ENCODE assay signal across 35 mouse cellular contexts in genomic region chr12:111923117-111923516, GRCm38 (mm10). TPM values are rescaled to one million over a fixed set of nuclear protein-coding genes. Genes with fewer than 3 reads are reported as not detected.
DNase-seq lines count a peak whose midpoint lies in the region; ATAC-seq and TF ChIP-seq lines count a peak whose summit lies in the region.
"Had no signal": no experiment of that assay in that cellular context is flagged by ENCODE, and none has a peak within 500 bp of the region (broad histone marks: within the 10 kb centered on the region; RNA-seq: fewer than 3 reads in every experiment).

No protein-coding gene starts in this region.

- H3K4me2 ChIP-seq in liver, embryonic 13.5 days: no peak overlapping the region
- H3K4me2 ChIP-seq: embryonic facial prominence, embryonic 15.5 days; heart, embryonic 15.5 days; hindbrain, embryonic 12.5 days; lung, embryonic 14.5 days; midbrain, embryonic 12.5 days; neural tube, embryonic 12.5 days had no signal

- H3K79me2 ChIP-seq in MEL (ENCODE audit: control insufficient read depth, insufficient read depth, low read length, poor library complexity): no peaks in the 10 kb centered on the region

- WGBS in bone marrow, adult 2 months: 69% methylated on average over 6 of the region's 6 CpGs
- 45% methylated on average over 6 of the region's 6 CpGs for WGBS in liver, embryonic 13.5 days (ENCODE audit: insufficient replicate concordance)

- H3K27me3 ChIP-seq in MEL (ENCODE audit: control insufficient read depth in 1 of 2, insufficient read depth in 2 of 2, low read length in 2 of 2): no peaks in the 10 kb centered on the region; a peak in 2 of 4 replicates
- peaks cover 4% of the 10 kb centered on the region for H3K27me3 ChIP-seq in liver, embryonic 13.5 days
- H3K27me3 ChIP-seq: embryonic facial prominence, embryonic 15.5 days; heart, embryonic 15.5 days; hindbrain, embryonic 12.5 days; midbrain, embryonic 12.5 days; neural tube, embryonic 12.5 days had no signal

- H3K4me3 ChIP-seq in MEL (ENCODE audit: control insufficient read depth in 1 of 2, insufficient read depth in 1 of 2, low read depth in 2 of 2, low read length in 2 of 2): no peak overlapping the region
- no peak overlapping the region for H3K4me3 ChIP-seq in bone marrow, adult 2 months (replicated peaks; ENCODE audit: control insufficient read depth, low read depth, low read length)
- H3K4me3 ChIP-seq in liver, embryonic 13.5 days (replicated peaks): no peak overlapping the region
- H3K4me3 ChIP-seq: embryonic facial prominence, embryonic 10.5 days; embryonic facial prominence, embryonic 15.5 days; heart, embryonic 10.5 days; heart, embryonic 15.5 days; hindbrain, embryonic 12.5 days; left cerebral cortex, adult 2 months; midbrain, embryonic 12.5 days; myocyte; neural tube, embryonic 12.5 days had no signal

- TF ChIP-seq EP300 in MEL (IDR thresholded peaks at IDR 0.05; ENCODE audit: low read depth in 1 of 2, low read length in 2 of 2): no peak

- H3K9ac ChIP-seq in MEL (ENCODE audit: control insufficient read depth, low read depth, low read length, poor library complexity, severe bottlenecking): no peak overlapping the region
- peak overlapping the region; percentile 19; the same call in 1 of the 2 replicates for H3K9ac ChIP-seq in liver, embryonic 13.5 days
- H3K9ac ChIP-seq: embryonic facial prominence, embryonic 15.5 days; heart, embryonic 15.5 days; hindbrain, embryonic 12.5 days; lung, embryonic 14.5 days; midbrain, embryonic 12.5 days; neural tube, embryonic 12.5 days had no signal

- H3K4me1 ChIP-seq in MEL (ENCODE audit: control insufficient read depth in 1 of 2, insufficient read depth in 2 of 2, low read length in 2 of 2): no peaks in the 10 kb centered on the region; a peak in 2 of 4 replicates
- H3K4me1 ChIP-seq in bone marrow, adult 2 months (ENCODE audit: control insufficient read depth, insufficient read depth, low read length): no peaks in the 10 kb centered on the region
- peaks cover 20% of the 10 kb centered on the region for H3K4me1 ChIP-seq in liver, embryonic 13.5 days (replicated peaks)
- H3K4me1 ChIP-seq: midbrain, embryonic 12.5 days; neural tube, embryonic 12.5 days had no signal

- TF ChIP-seq POLR2A in MEL (IDR thresholded peaks at IDR 0.05; ENCODE audit: control insufficient read depth in 1 of 2, insufficient read depth in 1 of 2, low read depth in 1 of 2, low read length in 2 of 2, poor library complexity in 1 of 2): no peak
- TF ChIP-seq POLR2A in bone marrow, adult 2 months (IDR thresholded peaks at IDR 0.05; ENCODE audit: borderline replicate concordance, control insufficient read depth, low read depth, low read length): no peak

- no peaks in the 10 kb centered on the region; a peak in 1 of 4 replicates for H3K36me3 ChIP-seq in MEL (ENCODE audit: control insufficient read depth in 1 of 2, insufficient read depth in 2 of 2, low read length in 2 of 2)
- H3K36me3 ChIP-seq in liver, embryonic 13.5 days: no peaks in the 10 kb centered on the region
- H3K36me3 ChIP-seq: embryonic facial prominence, embryonic 10.5 days; embryonic facial prominence, embryonic 15.5 days; heart, embryonic 10.5 days; heart, embryonic 15.5 days; hindbrain, embryonic 12.5 days; midbrain, embryonic 12.5 days; neural tube, embryonic 12.5 days had no signal

- TF ChIP-seq CTCF in MEL (IDR thresholded peaks at IDR 0.05 in 2 of 3, conservative IDR thresholded peaks at IDR 0.05 in 1 of 3; ENCODE audit: control insufficient read depth in 1 of 3, insufficient read depth in 1 of 3, low read depth in 2 of 3, low read length in 3 of 3, poor library complexity in 1 of 3, severe bottlenecking in 1 of 3): no peak
- TF ChIP-seq CTCF in bone marrow, adult 2 months (IDR thresholded peaks at IDR 0.05; ENCODE audit: control insufficient read depth, insufficient read depth, low read length): no peak

- H3K27ac ChIP-seq in MEL (ENCODE audit: control insufficient read depth, low read depth, low read length): no peak overlapping the region
- H3K27ac ChIP-seq in bone marrow, adult 2 months (ENCODE audit: control insufficient read depth, insufficient read depth, low read depth, low read length, poor library complexity): peak overlapping the region; percentile 27; the same call in 1 of the 2 replicates
- H3K27ac ChIP-seq in liver, embryonic 13.5 days: peak overlapping the region; percentile 54
- H3K27ac ChIP-seq: embryonic facial prominence, embryonic 10.5 days; embryonic facial prominence, embryonic 15.5 days; heart, embryonic 10.5 days; heart, embryonic 15.5 days; hindbrain, embryonic 12.5 days; kidney, postnatal 0 days; left cerebral cortex, adult 2 months; midbrain, embryonic 12.5 days; neural tube, embryonic 12.5 days had no signal

- H3K9me3 ChIP-seq in MEL (replicated peaks; ENCODE audit: insufficient read depth, low read length): no peaks in the 10 kb centered on the region
- H3K9me3 ChIP-seq in liver, embryonic 13.5 days (replicated peaks): no peaks in the 10 kb centered on the region
- H3K9me3 ChIP-seq: embryonic facial prominence, embryonic 10.5 days; embryonic facial prominence, embryonic 15.5 days; heart, embryonic 10.5 days; heart, embryonic 15.5 days; hindbrain, embryonic 12.5 days; midbrain, embryonic 12.5 days; neural tube, embryonic 12.5 days had no signal

- no peak for TF ChIP-seq RAD21 in MEL (IDR thresholded peaks at IDR 0.05; ENCODE audit: low read depth, low read length)

- ATAC-seq in liver, embryonic 13.5 days (ENCODE audit: low read depth): peak; percentile 79
- peak; percentile 83 for ATAC-seq in megakaryocyte progenitor cell, adult 5-6 weeks (replicated peaks; ENCODE audit: poor library complexity)
- ATAC-seq: forebrain, embryonic 14.5 days; intestine, embryonic 16.5 days had no signal

- DNase-seq in MEL (ENCODE audit: low read depth, low spot score): no peak
- peak; percentile 28 for DNase-seq in liver, embryonic 13.5 days
- no peak for DNase-seq in gastrocnemius, adult 18-20 months (ENCODE audit: low spot score)
- no peak for DNase-seq in adrenal gland, adult 18-20 months (ENCODE audit: low spot score in 2 of 2)
- DNase-seq: adrenal gland, postnatal 10 days; B cell, adult 2 months; cerebellum, adult 11 months; cerebellum, adult 9-11 months; gastrocnemius, postnatal 25 days; heart, adult 11 months; kidney, adult 8-10 months; kidney, postnatal 4 days; layer of hippocampus, adult 9-11 months; lung, embryonic 14.5 days; lung, postnatal 14 days; right cerebral cortex, adult 18-20 months; thymus, adult 2 months; thymus, postnatal 36 days had no signal

TF ChIP-seq in MEL, 35 proteins besides CTCF, POLR2A, EP300 and RAD21 (continues in another document):
- TF ChIP-seq UBTF (IDR thresholded peaks at IDR 0.05; ENCODE audit: borderline replicate concordance, insufficient read depth, low read depth, low read length) (no peak), RCOR1 (IDR thresholded peaks at IDR 0.05; ENCODE audit: low read depth, low read length) (no peak), E2F4 (IDR thresholded peaks at IDR 0.05; ENCODE audit: borderline replicate concordance, low read depth, low read length) (no peak), SIN3A (IDR thresholded peaks at IDR 0.05; ENCODE audit: low read length) (no peak)

RNA-seq across cellular contexts. Expression of gene Ppp1r13b, which starts 15.2 kb away (rescaled TPM):
- total RNA-seq in MEL (2012; rRNA removed): 1.5 and 2.0 TPM in 2 replicates
- polyA plus RNA-seq in MEL (2012; ENCODE audit: insufficient read depth in 1 of 2, insufficient read length in 2 of 2, low read depth in 1 of 2, low replicate concordance in 2 of 2, missing spikeins in 1 of 2): 1 to 10 TPM in 1 of 2 experiments, not detected in 1; 8.7 TPM
- 9.6 and 10.9 TPM in 2 replicates for polyA plus RNA-seq in bone marrow, adult 2 months (2011; ENCODE audit: insufficient read depth, insufficient read length, low replicate concordance, missing spikeins)
- 3.4 and 4.0 TPM in 2 replicates for polyA plus RNA-seq in liver, embryonic 13.5 days (2015; fragmentation: Nextera tagmentation; extraction: Ambion mirVana)
- total RNA-seq in megakaryocyte progenitor cell, adult 5-6 weeks (2015): 5.4 and 9.3 TPM in 2 replicates
- total RNA-seq in megakaryocyte progenitor cell, adult 5-6 weeks (2017): 3.7 and 7.5 TPM in 2 replicates
- total RNA-seq in gastrocnemius, adult 18-20 months (2021): 1 to 10 TPM; 7.3 to 9.1 TPM
- total RNA-seq in adrenal gland, adult 18-20 months (2021): 10 to 100 TPM; 16.2 to 19.4 TPM

RNA-seq across cellular contexts. Expression of gene Atp5mpl, which starts 43.7 kb away (rescaled TPM):
- total RNA-seq in MEL (2012; rRNA removed): 461 and 487 TPM in 2 replicates
- polyA plus RNA-seq in MEL (2012; ENCODE audit: insufficient read depth in 1 of 2, insufficient read length in 2 of 2, low read depth in 1 of 2, low replicate concordance in 2 of 2, missing spikeins in 1 of 2): 1,000 to 10,000 TPM in 1 of 2 experiments, 100 to 1,000 TPM in 1; 224 to 1,158 TPM
- 196 and 245 TPM in 2 replicates for polyA plus RNA-seq in bone marrow, adult 2 months (2011; ENCODE audit: insufficient read depth, insufficient read length, low replicate concordance, missing spikeins)
- 591 and 627 TPM in 2 replicates for polyA plus RNA-seq in liver, embryonic 13.5 days (2015; fragmentation: Nextera tagmentation; extraction: Ambion mirVana)
- 491 and 507 TPM in 2 replicates for total RNA-seq in megakaryocyte progenitor cell, adult 5-6 weeks (2015)
- 601 and 839 TPM in 2 replicates for total RNA-seq in megakaryocyte progenitor cell, adult 5-6 weeks (2017)
- total RNA-seq in gastrocnemius, adult 18-20 months (2021): 100 to 1,000 TPM; 702 to 761 TPM
- 100 to 1,000 TPM; 359 to 454 TPM for total RNA-seq in adrenal gland, adult 18-20 months (2021)

RNA-seq across cellular contexts. Expression of gene Tdrd9, which starts 48.2 kb away (rescaled TPM):
- 24.5 and 46.5 TPM in 2 replicates for total RNA-seq in MEL (2012; rRNA removed)
- 10 to 100 TPM in 1 of 2 experiments, not detected in 1; 28.9 TPM for polyA plus RNA-seq in MEL (2012; ENCODE audit: insufficient read depth in 1 of 2, insufficient read length in 2 of 2, low read depth in 1 of 2, low replicate concordance in 2 of 2, missing spikeins in 1 of 2)
- not detected in 2 replicates for polyA plus RNA-seq in bone marrow, adult 2 months (2011; ENCODE audit: insufficient read depth, insufficient read length, low replicate concordance, missing spikeins)
- 0.05 TPM in 1 of 2 replicates, not detected in the other for polyA plus RNA-seq in liver, embryonic 13.5 days (2015; fragmentation: Nextera tagmentation; extraction: Ambion mirVana)
- total RNA-seq in megakaryocyte progenitor cell, adult 5-6 weeks (2015): not detected in 2 replicates
- total RNA-seq in megakaryocyte progenitor cell, adult 5-6 weeks (2017): not detected in 2 replicates
- under 1 TPM in 1 of 2 experiments, not detected in 1; 0.59 TPM for total RNA-seq in gastrocnemius, adult 18-20 months (2021)
- total RNA-seq in adrenal gland, adult 18-20 months (2021): under 1 TPM in 1 of 2 experiments, not detected in 1; 0.30 TPM
- polyA plus RNA-seq: spleen, adult 2 months had no signal

RNA-seq across cellular contexts. Expression of gene Rd3l, which starts 58.0 kb away (rescaled TPM):
- total RNA-seq in MEL (2012; rRNA removed): 0.08 TPM in 1 of 2 replicates, not detected in the other
- polyA plus RNA-seq in MEL (2012; ENCODE audit: insufficient read depth in 1 of 2, insufficient read length in 2 of 2, low read depth in 1 of 2, low replicate concordance in 2 of 2, missing spikeins in 1 of 2): not detected
- not detected in 2 replicates for polyA plus RNA-seq in bone marrow, adult 2 months (2011; ENCODE audit: insufficient read depth, insufficient read length, low replicate concordance, missing spikeins)
- polyA plus RNA-seq in liver, embryonic 13.5 days (2015; fragmentation: Nextera tagmentation; extraction: Ambion mirVana): not detected in 2 replicates
- total RNA-seq in megakaryocyte progenitor cell, adult 5-6 weeks (2015): not detected in 2 replicates
- not detected in 2 replicates for total RNA-seq in megakaryocyte progenitor cell, adult 5-6 weeks (2017)
- not detected for total RNA-seq in gastrocnemius, adult 18-20 months (2021)
- total RNA-seq in adrenal gland, adult 18-20 months (2021): not detected
- total RNA-seq: adrenal gland, postnatal 10 days; gastrocnemius, postnatal 25 days had no signal
- polyA plus RNA-seq: embryonic facial prominence, embryonic 10.5 days; embryonic facial prominence, embryonic 15.5 days; forebrain, embryonic 14.5 days; hindbrain, embryonic 12.5 days; intestine, embryonic 16.5 days; kidney, postnatal 0 days; limb, embryonic 14.5 days; lung, embryonic 14.5 days; midbrain, embryonic 12.5 days; midbrain, postnatal 0 days; myocyte; neural tube, embryonic 12.5 days; spleen, adult 2 months; thymus, adult 2 months had no signal

Comparison
In these comparisons a context has a peak if more than half of its experiments do, and no peak if none do; other contexts are left out.
1. RNA of gene Tdrd9, which starts 48.2 kb away (total RNA-seq): 24.5 to 46.5 TPM in MEL; 0.59 TPM in gastrocnemius, adult 18-20 months, 0.30 TPM in adrenal gland, adult 18-20 months and not detected in megakaryocyte progenitor cell, adult 5-6 weeks; every median in the first group is over 10 times any median in the second.